Mouse (Mus musculus) left cerebral cortex, postnatal 25 days (tissue): ENCODE measurements around the gene Kcnk2. TPM values are rescaled to one million over a fixed set of nuclear protein-coding genes. Genes with fewer than 3 reads are reported as not detected.
A peak's percentile ranks its signal among the peaks of the same experiment; 100 is the strongest.

Experiments used
- DNase-seq, 2 experiments: peaks; one replicate each; pipeline ENCODE4 v3.0.0; 2022; ENCODE audit warnings: low spot score in 2 of 2, mixed read lengths in 1 of 2
- intact Hi-C: fragments of 180-260 bp; cut with DNase I; formaldehyde crosslinking; loops from one replicate; pipeline ENCODE4 v1.15.1; 2025
- total RNA-seq, 2 experiments: library from RNA; stranded (reverse); gene quantifications; 2 replicates each; pipeline ENCODE4 v1.2.3; 2021

Kcnk2 gene
- total RNA-seq, 2 experiments from 2014 or later = 54.9 to 66.3 TPM

GRCm38 (mm10) chr1:189228222-189229084, 173.6 kb downstream of the Kcnk2 start:
- DNase-seq = peak; percentile 73 to 91
- intact Hi-C loops = loop anchor here (2.0 to 10.0 kb wide), 3 partner anchors 114 to 306 kb away; no protein-coding TSS in a partner anchor

DNA sequence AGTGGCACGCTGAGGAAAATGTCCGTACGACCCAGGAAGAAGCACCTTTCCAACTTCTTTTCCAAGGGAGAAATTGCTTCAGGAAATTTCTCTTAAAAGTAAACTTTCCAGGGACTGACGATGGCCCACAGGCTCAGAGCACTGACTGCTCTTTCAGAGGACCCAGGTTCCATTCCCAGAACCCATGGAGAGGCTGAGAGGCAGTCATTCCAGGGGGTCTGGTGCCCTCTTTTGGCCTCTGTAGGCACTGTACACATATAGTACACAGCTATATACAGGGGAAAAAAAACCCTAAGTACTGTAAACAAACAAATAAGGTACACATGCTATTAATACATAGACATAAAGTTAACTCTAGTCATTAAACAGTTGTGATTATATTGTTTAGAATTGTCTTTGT, 174.6 kb downstream of the Kcnk2 start:
- intact Hi-C loops = loop anchor here (2.0 to 10.0 kb wide), 3 partner anchors 190 to 401 kb away; no protein-coding TSS in a partner anchor
- DNase-seq = no peak

GRCm38 (mm10) chr1:189219051-189219450, 183.0 kb downstream of the Kcnk2 start:
- DNase-seq = peak in 1 of 2 experiments; percentile 31
- intact Hi-C loops = loop anchor here (5.0 kb wide), 1 partner anchor 172 kb away; no protein-coding TSS in a partner anchor

- DNase-seq = peak; percentile 39 to 47
- intact Hi-C loops = loop anchor here (5.0 kb wide), 1 partner anchor 171 kb away; no protein-coding TSS in a partner anchor
These were observed 184.1 kb downstream of the Kcnk2 start for GRCm38 (mm10) chr1:189217751-189218564.

- no peak for DNase-seq
- intact Hi-C loops = loop anchor here (5.0 kb wide), 1 partner anchor 168 kb away; no protein-coding TSS in a partner anchor
These were observed 186.9 kb downstream of the Kcnk2 start for GRCm38 (mm10) chr1:189215131-189215530.

GRCm38 (mm10) chr1:189214477-189214876, 187.6 kb downstream of the Kcnk2 start:
- intact Hi-C loops = no loop called here

DNA sequence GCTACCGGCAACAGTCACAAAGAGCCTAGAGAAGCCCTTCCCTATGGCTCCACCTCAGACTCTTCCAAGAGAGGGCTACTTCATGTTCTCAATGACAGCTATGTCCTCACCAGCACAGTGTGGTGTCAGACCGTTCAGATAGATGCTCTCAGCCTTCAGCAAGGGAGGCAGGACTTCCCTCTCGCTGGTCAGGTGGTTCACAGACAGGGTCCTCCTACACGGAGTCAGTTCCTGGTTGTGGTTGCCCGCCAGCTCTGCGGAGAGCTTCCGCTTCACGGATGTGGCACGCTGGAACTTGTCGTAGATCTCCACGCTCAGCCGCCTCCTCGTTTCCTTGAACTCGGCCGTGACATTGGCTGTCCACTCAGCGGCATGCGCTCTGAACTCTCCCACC, 192.4 kb downstream of the Kcnk2 start:
- no peak for DNase-seq
- intact Hi-C loops = no loop called here

More at GRCm38 (mm10) chr1:189214477-189214876, 187.6 kb downstream of the Kcnk2 start:
- DNase-seq = no peak

DNA sequence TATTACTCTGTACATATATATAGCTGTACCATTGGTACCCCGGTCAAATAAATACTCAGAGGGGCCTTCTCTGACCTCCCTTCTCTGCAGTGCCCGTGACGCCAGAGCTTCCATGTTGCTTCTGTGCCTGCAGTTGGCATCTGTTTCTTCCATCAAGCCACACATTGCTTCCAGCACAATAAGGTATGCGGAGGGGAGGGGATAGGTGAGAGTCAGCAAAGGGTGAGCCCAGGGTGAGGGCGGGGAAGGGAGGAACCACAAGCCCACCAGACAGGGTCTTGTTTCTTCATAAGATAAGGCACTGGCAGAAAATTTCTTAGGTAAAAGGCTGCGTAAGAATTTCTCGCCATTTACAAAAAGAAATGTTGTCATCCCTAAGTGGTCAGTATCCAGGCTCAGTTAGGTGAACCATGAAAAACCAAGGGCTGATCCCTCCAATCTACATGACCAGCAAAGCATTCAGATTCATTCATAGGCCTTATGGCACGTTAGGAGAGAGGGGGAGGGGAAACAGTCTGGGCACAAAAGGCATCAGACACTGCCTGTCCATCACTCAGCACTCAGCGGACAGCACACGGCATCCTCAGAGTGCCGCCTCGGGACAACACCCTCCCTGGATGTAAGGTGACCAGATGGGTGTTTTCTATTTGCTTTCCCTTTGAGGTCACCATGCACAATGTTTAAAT, 192.9 kb downstream of the Kcnk2 start:
- DNase-seq = no peak
- intact Hi-C loops = no loop called here

DNA sequence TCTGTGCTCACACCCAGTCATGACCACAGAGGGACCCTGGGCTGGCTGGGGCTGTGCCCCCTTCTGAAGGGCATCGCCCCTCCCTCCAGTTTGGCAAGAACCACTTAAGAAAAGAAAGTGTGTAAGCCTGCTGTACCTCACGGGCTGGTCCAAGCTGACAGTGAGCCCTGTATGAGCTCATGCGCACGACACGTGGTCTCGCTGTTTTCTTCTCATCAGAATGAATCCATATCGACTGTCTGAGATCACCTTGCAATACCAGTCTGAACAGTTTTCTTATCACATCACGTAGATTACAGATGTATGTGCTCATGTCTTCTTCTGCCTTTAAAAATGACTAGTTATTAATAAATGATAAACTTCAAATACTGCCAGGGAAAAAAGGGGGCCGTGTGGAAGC, 193.5 kb downstream of the Kcnk2 start:
- no peak for DNase-seq
- intact Hi-C loops = no loop called here

- no peak for DNase-seq
- intact Hi-C loops = no loop called here
These were observed 206.3 kb downstream of the Kcnk2 start for GRCm38 (mm10) chr1:189195758-189196157.

- peak; percentile 50 to 61 for DNase-seq
- intact Hi-C loops = no loop called here
These were observed 214.2 kb downstream of the Kcnk2 start for GRCm38 (mm10) chr1:189187737-189188390.

- intact Hi-C loops = no loop called here
- peak in 1 of 2 experiments; percentile 14 for DNase-seq
These were observed 216.8 kb downstream of the Kcnk2 start for GRCm38 (mm10) chr1:189185206-189185750.

DNA sequence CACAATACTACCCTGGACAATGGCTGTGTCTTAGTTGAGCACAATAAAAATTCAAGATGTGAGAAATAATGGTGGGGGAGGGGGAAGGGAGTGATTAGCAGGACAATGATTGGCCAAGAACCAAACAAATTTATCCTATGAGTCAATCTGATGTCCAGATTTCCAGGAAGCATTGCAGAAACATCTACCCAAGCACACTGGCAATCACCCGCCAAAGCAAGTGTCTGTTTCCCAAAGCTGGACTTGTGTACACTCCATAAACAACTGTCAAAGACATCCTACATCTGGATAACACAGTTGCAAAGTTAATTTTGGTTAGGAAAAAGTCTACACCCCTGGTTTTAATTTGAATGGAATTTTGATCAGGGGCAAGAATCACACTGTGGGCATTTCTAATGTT, 224.3 kb downstream of the Kcnk2 start:
- DNase-seq = no peak
- intact Hi-C loops = no loop called here

GRCm38 (mm10) chr1:189173479-189173878, 228.6 kb downstream of the Kcnk2 start:
- DNase-seq = no peak
- intact Hi-C loops = no loop called here

DNA sequence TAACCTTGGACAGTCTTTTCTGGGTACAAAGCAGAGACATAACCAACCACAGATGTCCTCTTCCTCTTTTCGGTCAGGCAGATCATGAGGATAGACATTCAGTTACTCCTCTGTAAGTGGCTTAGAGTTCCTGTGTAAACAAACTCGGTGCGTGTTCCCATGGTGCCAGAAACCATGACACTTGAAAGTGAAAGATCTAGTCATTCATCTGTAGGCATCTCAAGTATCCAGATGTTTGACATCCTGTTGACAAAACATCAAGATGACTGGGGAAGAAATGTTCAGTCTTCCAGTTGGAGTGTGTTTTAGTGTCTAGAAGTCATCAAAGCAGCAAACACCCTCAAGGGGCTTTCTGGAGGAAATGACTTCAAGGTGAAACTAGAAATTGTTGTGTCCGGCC, 230.9 kb downstream of the Kcnk2 start:
- intact Hi-C loops = no loop called here
- no peak for DNase-seq

- intact Hi-C loops = no loop called here
- peak in 1 of 2 experiments; percentile 43 for DNase-seq
These were observed 236.3 kb downstream of the Kcnk2 start for GRCm38 (mm10) chr1:189165756-189166155.

- DNase-seq = no peak
- intact Hi-C loops = no loop called here
These were observed 236.9 kb downstream of the Kcnk2 start for GRCm38 (mm10) chr1:189165141-189165540.

DNA sequence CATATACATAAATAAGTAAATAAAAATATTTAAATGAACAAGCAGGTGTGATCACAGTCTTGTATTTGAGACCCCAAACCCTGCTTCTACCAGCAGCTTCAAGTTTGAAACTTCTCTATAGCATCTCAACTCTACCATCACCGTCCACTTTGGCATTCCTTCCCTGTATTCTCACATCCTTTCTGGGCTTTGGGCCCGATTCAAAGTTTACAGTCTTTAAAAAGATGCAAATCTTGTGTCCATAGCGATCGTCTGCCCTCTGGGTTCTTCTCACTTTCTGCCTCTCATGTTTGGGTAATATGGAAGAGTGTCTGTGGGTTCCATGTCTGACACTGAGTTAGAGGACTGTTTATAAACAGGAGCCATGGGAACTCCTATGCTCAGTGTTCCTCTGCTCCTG, 237.4 kb downstream of the Kcnk2 start:
- intact Hi-C loops = no loop called here
- DNase-seq = no peak

GRCm38 (mm10) chr1:189164241-189164640, 237.8 kb downstream of the Kcnk2 start:
- intact Hi-C loops = no loop called here
- DNase-seq = no peak
